Mouse (Mus musculus): ENCODE measurements around the gene Sppl3.
"Not testable (repeated sequence)": the region's sequence is repeated elsewhere in the genome, so short reads cannot be mapped to it uniquely, and the experiment has no call there.

Gene Sppl3

DNA sequence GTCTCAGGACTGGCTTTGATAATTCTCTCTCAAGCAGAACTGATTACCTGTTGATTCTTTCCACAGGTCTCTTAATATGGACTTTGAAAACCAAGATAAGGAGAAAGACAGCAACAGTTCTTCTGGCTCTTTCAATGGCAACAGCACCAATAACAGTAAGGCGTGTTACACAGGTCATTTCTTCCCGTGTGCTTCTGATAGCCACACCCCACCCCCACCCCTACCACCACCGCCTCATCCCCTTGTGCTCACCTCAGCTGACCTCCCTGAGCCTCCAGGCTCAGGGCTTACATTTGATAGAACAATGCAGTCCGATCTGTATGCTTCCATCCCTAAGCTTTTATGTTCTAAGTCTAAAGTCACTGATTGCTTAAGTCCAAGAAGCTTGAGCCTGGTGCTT lies 63.8 kb downstream of the Sppl3 start:
- no peak for DNase-seq (ENCODE audit: low spot score in 2 of 2)

DNA sequence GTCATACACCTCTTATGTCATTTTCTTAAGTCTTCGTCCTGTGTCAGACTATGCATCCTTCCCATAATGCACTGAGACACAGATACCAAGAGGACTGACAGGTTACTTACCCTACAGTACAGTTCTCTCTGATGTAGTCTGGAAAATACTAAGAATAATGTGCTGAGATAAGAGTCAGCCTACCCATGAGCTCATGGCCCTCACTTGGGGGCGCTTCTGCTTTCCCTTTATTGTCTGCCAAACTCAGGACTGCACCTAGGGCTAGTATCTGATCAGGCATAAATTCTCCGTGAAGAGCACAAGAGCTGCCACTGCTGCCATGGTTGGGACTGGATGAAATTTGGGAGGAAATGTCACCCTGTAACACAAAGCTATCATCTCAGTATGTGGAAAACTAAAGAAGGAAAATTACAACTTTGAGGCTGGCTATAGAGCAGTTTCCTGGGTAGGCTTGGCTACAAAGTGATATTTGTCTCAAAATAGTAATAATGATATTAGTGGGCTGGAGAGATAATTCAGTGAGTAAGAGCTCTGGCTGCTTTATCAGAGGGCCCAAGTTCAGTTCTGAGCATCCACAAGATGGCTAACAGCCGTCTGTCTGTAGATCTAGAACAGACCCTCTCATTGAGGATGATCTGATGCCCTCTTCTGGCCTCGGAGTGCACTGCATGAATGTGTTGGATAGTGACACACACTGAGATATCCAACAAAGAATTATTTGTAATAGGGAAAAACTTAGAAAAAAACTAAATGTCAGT lies 65.4 kb downstream of the Sppl3 start:
- DNase-seq (ENCODE audit: low spot score in 2 of 2) = peak; percentile 50 to 72

- DNase-seq (ENCODE audit: low spot score in 2 of 2) = no peak
These were observed 70.7 kb downstream of the Sppl3 start for GRCm38 (mm10) chr5:115081636-115082035.

- DNase-seq (ENCODE audit: low spot score in 2 of 2) = no peak
These were observed 72.6 kb downstream of the Sppl3 start for GRCm38 (mm10) chr5:115083492-115083891.

DNA sequence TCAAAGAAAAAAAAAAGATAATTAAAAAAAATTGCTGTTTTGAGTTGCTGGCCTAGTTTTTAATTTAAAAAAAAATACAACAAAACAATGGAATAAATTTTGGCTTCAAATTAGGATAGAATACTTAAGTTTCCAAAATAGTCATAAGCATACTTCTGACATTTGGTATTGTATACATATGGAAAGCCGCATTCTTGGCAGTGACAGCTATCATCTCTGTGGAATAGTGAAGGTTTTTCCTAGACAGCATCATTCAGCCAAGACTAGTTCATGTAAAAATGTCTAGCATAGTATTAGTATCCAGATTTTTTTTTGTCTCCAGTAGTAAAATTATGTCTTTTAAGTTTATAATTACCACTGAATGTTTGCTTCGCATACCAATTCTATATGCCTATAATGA lies 74.7 kb downstream of the Sppl3 start:
- no peak for DNase-seq (ENCODE audit: low spot score in 2 of 2)

GRCm38 (mm10) chr5:115089592-115090268 lies 78.8 kb downstream of the Sppl3 start:
- no peak for DNase-seq (ENCODE audit: low spot score in 2 of 2)

GRCm38 (mm10) chr5:115091015-115091414 lies 80.1 kb downstream of the Sppl3 start:
- DNase-seq (ENCODE audit: low spot score in 2 of 2) = no peak

GRCm38 (mm10) chr5:115091776-115092175 lies 80.8 kb downstream of the Sppl3 start:
- no peak for DNase-seq (ENCODE audit: low spot score in 2 of 2)

DNA sequence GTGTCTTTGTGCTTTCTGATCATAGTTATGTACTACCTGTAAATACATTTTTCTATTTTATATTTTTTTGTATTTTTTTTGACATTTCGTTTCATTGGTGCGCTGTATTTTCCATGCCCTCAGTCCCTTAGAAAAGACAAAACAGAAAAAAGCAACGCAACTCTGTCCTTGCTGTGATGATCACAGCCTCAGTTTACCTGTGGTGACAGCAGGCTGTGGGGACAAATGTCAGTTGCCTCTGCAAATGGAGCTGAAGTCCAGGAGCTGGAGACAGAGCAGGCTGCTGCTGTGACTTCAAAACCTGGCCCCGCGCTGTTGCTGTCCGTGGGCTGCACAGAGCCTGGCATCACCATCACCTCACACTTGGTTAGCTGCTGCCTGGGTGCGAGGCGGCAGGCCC lies 87.3 kb downstream of the Sppl3 start, which contains the start of gene Gm10401:
Gene Gm10401, minus strand, starts transcription at position 101 of the 400 bp plus-strand sequence.
- no peak for DNase-seq (ENCODE audit: low spot score in 2 of 2)

DNA sequence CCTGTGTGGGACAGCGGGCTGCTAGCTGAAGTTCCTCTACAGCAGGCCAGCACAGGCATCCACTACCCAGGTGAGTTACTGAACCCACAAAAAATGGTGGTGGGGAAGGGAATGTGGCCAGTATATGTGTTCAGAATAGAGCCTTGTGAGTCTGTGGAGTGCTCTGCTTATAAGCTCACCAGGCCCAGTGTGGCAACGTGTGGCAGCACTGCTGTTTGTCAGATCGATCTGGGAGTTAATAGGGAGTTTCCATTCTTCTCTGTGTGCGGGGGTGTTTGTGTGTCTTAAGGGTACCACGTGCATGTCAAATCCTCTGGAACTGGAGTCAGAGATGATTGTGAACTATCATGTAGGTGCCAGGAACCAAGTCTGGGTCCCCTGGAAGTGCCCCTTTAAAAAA lies 88.6 kb downstream of the Sppl3 start:
- no peak for DNase-seq (ENCODE audit: low spot score in 2 of 2)

GRCm38 (mm10) chr5:115099991-115100390 lies 89.1 kb downstream of the Sppl3 start:
- no peak for DNase-seq (ENCODE audit: low spot score in 2 of 2)

DNA sequence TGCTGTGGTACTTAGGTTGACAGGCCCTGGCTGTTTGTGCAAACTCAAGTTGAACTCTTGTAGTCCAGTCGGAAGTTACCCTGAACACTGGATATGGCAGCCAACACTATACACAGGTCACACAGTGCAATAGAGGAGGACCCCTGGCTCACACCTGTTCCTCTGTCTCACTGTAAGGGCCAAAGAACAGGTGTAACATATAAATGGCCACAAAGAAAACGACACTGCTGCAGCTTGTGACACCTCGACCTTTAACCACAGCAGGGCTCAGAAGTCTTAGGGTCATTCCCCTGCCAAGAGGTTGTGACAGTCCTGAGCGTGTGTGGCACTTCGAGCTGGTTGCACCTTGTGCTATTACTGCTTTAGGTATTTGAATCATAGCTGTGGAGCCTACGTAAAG lies 89.5 kb downstream of the Sppl3 start:
- no peak for DNase-seq (ENCODE audit: low spot score in 2 of 2)

DNA sequence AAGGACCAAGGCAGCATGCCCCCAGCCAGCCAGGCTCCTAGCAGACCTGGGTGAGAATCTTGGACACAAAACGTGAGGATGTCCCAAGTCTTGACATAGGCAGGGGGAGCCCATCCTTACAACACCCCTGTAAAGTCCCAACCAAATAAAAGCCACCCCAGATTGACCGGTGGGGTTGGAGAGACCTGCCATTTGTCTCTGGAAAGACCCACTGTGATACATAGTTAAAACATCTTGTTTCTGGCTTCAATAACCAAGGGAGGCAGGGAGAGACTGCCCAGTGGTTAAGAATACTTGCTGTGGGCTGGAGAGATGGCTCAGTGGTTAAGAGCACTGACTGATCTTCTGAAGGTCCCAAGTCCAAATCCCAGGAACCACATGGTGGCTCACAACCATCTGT lies 91.3 kb downstream of the Sppl3 start:
- no peak for DNase-seq (ENCODE audit: low spot score in 2 of 2)

DNA sequence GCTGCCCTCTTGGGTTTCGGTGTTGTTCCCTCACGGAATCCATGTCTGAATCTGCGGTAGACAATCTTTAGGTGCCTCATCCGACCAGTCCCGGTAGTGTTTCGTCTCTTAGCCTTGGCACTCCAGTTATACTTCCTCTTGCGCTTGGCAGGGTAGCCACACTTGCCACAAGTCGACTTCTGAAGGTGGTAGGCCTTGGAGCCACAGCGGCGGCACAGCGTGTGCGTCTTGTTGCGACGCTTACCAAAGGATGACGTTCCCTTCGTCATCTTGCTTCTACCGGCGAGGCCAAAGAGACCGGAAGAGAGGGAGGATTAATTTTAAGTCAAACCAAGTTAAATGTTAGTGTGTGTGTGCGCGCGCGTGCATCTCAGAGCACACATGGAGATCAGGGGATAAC lies 92.3 kb downstream of the Sppl3 start:
- DNase-seq (ENCODE audit: low spot score in 2 of 2) = not testable (repeated sequence)

DNA sequence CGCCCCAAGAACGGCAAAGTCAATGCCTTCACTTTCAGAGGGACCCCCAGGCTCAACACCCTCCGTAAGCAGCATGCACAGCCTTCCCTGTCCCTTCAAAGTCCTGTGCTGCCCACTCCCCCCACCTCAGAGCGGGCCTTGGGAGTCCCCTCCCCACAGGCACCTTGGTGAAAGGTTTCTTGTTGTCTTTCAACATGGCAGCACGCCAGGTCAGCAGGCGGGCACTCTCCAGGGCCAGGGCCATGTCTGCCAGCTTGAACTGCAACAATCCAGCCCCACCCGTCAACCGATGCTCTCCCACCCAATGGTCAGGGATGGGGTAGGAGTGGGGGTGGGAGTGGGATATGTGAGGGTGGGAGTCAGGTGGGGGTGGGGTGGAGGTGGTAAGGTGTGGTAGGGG lies 100.2 kb downstream of the Sppl3 start:
- DNase-seq (ENCODE audit: low spot score in 2 of 2) = no peak

GRCm38 (mm10) chr5:115113244-115113643 lies 102.3 kb downstream of the Sppl3 start:
- no peak for DNase-seq (ENCODE audit: low spot score in 2 of 2)

DNA sequence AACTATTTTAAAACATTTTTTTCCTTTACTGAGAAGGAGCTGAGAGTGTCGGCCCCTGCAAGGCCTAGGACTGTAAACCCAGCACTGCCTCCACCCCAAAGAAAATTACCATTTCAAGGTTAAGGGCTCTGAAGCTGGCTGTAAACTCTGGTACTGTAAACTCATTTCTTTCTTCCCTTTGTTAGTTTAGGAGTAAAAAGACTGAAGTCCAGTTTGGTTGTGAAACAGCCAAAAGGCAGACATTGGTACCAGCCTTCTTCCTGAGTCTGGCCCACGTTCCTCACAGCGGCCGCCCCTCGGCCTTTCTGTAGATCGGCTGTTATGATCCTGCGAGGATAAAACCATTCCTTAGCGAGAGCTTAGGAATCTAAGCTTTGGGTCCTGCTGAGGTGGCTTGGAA lies 103.6 kb downstream of the Sppl3 start:
- DNase-seq (ENCODE audit: low spot score in 2 of 2) = no peak

DNA sequence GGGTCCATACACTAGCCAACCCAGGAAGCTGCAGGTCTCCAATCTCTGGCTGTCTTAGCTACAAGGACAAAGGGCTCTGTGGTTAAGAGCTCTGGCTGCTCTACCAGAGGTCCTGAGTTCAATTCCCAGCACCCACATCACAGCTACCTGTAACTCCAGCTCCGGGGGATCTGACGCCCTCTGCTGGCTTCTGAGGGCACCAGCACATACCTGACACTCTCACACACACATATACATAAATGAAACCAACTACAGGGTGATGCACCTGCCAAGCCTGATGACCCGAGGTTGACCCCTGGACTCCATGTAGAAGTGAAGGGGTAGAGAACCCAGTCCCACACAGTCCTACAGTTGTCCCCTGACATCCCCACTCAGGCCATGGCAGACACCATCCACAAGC lies 105.5 kb downstream of the Sppl3 start:
- no peak for DNase-seq (ENCODE audit: low spot score in 2 of 2)

DNA sequence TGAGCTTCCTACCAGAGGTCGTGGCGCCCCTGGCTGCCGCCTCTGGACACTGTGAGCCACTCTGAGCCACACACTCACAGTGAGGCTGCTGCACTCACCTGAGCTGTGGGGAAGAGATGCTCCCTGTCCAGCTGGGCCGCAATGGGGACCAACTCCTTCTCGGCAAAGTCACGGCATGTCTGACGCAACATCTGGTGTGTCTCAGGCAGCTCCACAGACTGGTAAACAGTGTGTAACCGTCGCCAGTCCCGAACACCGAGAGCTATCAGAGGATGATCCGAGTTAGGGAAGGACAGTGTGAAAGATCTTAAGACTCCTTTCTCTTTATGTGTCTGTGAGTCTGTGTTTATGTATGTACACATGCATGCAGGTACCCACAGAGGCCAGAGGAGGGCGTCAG lies 106.5 kb downstream of the Sppl3 start:
- no peak for DNase-seq (ENCODE audit: low spot score in 2 of 2)

GRCm38 (mm10) chr5:115118961-115119570 lies 108.1 kb downstream of the Sppl3 start, which contains the start of gene Acads:
TSS of gene Acads (minus strand) at chr5:115119346.
- peak; percentile 84 to 87 for DNase-seq (ENCODE audit: low spot score in 2 of 2)

DNA sequence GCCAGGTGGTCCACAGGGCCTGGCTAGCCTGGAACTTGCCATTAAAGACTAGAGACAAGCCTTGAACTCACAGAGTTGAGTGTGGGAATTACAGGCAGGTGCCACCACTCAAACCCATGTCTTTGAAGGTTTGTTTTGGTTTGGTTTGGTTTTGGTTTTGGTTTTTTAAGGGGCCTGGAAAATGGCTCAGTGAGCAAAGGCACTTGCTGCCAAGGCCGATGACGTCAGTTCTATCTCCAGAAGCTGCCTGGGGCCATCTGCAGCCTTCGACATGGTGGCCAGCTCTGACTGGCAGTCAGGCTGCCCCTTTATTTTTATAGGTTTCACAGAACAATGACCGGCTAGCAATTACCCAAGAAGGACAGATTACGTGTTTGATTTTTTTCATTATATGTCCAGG lies 110.0 kb downstream of the Sppl3 start:
- DNase-seq (ENCODE audit: low spot score in 2 of 2) = no peak

DNA sequence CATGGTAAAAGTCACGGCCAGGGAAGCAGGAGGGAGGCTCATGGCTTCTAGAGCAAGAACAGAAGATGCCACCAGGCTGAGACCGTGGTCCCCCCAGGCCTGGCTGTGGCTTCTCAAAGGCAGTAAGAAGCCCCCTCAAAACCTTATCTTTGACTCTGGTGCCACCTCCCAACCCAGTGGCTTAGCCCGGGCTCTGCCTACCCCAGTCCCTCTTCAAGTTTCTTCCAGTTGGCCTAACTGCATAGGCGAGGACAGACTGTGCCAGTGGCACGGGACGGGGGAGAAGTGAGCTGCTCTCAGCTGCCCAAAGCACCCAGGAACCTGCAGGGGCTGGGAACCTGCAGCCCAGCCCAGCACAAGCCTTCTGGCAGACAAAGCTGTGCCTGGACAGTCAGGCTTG lies 113.8 kb downstream of the Sppl3 start:
- DNase-seq (ENCODE audit: low spot score in 2 of 2) = no peak

Data from natural killer cell, adult 2 months (primary cell).